Mouse (Mus musculus): ENCODE results near the gene Zranb3. TPM values are rescaled to one million over a fixed set of nuclear protein-coding genes. Genes with fewer than 3 reads are reported as not detected.

Gene Zranb3
- polyA plus RNA-seq, 1 experiment from 2014 or later = 10.2 TPM

DNA sequence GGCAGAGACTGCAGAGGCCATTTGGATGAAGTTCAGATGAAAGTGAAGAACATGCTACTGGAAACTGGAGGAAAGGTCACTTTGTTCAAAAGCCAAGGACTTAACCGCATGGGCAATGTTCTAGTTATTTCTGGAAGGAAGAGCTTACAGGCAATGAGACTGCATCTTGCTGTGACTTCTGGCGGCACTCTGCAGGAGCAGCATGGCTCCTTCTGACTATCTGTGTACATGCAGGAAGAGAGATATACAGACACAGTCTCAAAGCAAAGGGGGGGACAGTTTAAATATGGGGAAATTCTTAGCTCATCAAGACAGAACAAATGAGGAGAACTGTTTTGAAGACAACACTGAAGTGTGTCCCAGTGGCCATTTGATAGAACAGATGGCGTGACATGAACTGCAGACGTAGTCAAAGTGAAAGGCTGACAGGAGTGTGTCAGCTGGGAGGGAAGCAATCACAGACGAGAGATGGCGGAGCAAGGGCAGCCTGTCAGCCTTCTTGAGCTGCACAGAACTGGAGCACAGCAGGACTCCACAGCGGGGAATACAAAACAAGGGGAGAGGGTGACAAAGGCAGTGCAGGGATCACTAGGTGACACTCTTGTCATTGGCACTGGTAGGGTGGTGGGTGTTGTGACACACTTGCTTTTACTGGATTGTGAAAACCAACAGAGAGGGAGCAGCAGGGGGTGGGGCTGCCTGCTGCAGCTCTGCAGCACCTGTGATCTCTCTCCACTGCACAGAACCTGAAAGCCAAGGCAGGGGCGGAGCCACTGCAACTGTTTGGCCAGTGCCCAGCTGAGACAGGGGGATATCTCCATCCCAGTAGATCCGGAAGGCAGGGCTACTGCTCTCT, 112.7 kb downstream of the Zranb3 start:
- Histone ChIP-seq H3K9ac (replicated peaks; ENCODE audit: low read depth, low read length) (no peak overlapping the region), H3K9me3 (ENCODE audit: control insufficient read depth, low read depth, low read length) (no peaks in the 10 kb centered on the region), H3K4me3 (ENCODE audit: low read depth, low read length) (no peak overlapping the region), H3K4me2 (replicated peaks; ENCODE audit: low read depth, low read length) (no peak overlapping the region), H3K27ac (ENCODE audit: low read length) (no peak overlapping the region), H3K4me1 (ENCODE audit: control insufficient read depth, insufficient read depth, low read length) (no peaks in the 10 kb centered on the region), H3K27me3 (ENCODE audit: control insufficient read depth, insufficient read depth, low read length) (no peaks in the 10 kb centered on the region), H3K36me3 (ENCODE audit: control insufficient read depth, insufficient read depth, low read length) (no peaks in the 10 kb centered on the region)
- ATAC-seq (ENCODE audit: insufficient number of reproducible peaks, insufficient read depth, low FRiP score, low read depth) = no peak
- 62% methylated on average over 9 of the region's 9 CpGs for WGBS

DNA sequence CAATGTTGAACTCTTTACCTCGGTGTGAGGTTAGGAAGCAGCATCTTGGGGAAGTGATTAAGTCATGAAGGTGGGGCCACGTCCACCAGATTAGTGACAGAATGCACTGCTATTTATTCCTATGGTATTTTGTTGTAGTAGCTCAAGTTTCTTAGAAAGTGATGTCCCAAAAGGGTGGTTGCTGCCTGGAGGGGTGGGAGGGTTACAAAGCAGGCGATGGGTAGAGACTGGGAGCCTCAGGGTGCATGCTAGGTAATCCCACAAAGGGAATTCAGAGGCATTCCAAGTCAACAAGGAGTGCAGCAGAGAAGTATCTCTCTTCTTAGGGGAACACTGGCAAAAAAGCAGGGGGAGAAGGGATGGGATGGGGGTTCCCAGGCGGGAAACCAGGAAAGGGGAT, 113.5 kb downstream of the Zranb3 start:
- no peaks in the 10 kb centered on the region for H3K4me1 ChIP-seq (ENCODE audit: control insufficient read depth, insufficient read depth, low read length)
- no peaks in the 10 kb centered on the region for H3K36me3 ChIP-seq (ENCODE audit: control insufficient read depth, insufficient read depth, low read length)
- no peak overlapping the region for H3K27ac ChIP-seq (ENCODE audit: low read length)
- no peaks in the 10 kb centered on the region for H3K9me3 ChIP-seq (ENCODE audit: control insufficient read depth, low read depth, low read length)
- 68% methylated on average over 4 of the region's 4 CpGs for WGBS
- no peak overlapping the region for H3K9ac ChIP-seq (replicated peaks; ENCODE audit: low read depth, low read length)
- H3K27me3 ChIP-seq (ENCODE audit: control insufficient read depth, insufficient read depth, low read length) = no peaks in the 10 kb centered on the region
- no peak overlapping the region for H3K4me2 ChIP-seq (replicated peaks; ENCODE audit: low read depth, low read length)
- H3K4me3 ChIP-seq (ENCODE audit: low read depth, low read length) = no peak overlapping the region
- ATAC-seq (ENCODE audit: insufficient number of reproducible peaks, insufficient read depth, low FRiP score, low read depth) = no peak

DNA sequence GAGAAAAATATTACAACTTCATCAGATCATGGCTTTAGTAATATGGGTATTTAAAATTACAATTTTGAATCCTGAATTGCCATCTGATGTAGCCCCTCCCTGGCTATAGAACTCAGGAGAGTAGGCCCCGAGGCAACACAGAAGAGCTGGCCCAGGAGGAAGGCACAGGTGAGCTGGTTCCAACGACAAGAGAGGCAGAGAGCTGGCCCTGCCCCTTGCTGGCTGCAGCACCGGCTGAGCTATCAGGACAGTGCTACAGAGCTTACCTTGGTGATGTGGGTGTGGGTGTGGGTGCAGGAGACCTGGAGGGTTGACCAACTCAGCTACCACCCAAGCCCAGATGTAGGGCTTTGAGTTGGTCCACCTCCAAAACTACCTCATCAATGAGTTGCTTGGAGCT, 114.6 kb downstream of the Zranb3 start:
- 64% methylated on average over 3 of the region's 3 CpGs for WGBS
- Histone ChIP-seq H3K4me1 (ENCODE audit: control insufficient read depth, insufficient read depth, low read length) (no peaks in the 10 kb centered on the region), H3K4me2 (replicated peaks; ENCODE audit: low read depth, low read length) (no peak overlapping the region), H3K9me3 (ENCODE audit: control insufficient read depth, low read depth, low read length) (no peaks in the 10 kb centered on the region), H3K9ac (replicated peaks; ENCODE audit: low read depth, low read length) (no peak overlapping the region), H3K4me3 (ENCODE audit: low read depth, low read length) (no peak overlapping the region), H3K36me3 (ENCODE audit: control insufficient read depth, insufficient read depth, low read length) (no peaks in the 10 kb centered on the region), H3K27me3 (ENCODE audit: control insufficient read depth, insufficient read depth, low read length) (no peaks in the 10 kb centered on the region), H3K27ac (ENCODE audit: low read length) (no peak overlapping the region)
- no peak for ATAC-seq (ENCODE audit: insufficient number of reproducible peaks, insufficient read depth, low FRiP score, low read depth)

DNA sequence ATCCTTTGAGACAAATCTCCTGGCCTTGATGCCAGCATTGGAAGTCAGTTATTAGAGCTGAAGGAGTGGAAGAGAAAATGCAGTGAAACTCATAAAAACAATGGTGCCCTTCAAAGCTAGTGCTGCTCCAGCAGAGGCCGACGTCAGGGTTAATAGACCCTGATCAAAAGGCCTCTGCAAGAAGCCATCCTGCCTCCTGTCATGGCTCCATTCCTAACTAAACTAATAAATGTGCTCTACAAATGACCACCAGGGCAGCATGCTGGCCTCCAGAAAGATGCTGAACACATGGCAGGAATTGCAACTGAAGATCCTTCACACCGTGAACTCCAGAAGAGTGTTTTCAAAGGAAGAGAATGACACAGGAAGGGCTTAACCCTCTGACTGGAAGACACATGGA, 117.5 kb downstream of the Zranb3 start:
- 54% methylated on average over 3 of the region's 3 CpGs for WGBS
- H3K9ac ChIP-seq (replicated peaks; ENCODE audit: low read depth, low read length) = no peak overlapping the region
- no peak overlapping the region for H3K4me2 ChIP-seq (replicated peaks; ENCODE audit: low read depth, low read length)
- no peaks in the 10 kb centered on the region for H3K9me3 ChIP-seq (ENCODE audit: control insufficient read depth, low read depth, low read length)
- no peak for ATAC-seq (ENCODE audit: insufficient number of reproducible peaks, insufficient read depth, low FRiP score, low read depth)
- H3K4me3 ChIP-seq (ENCODE audit: low read depth, low read length) = no peak overlapping the region
- no peaks in the 10 kb centered on the region for H3K4me1 ChIP-seq (ENCODE audit: control insufficient read depth, insufficient read depth, low read length)
- H3K36me3 ChIP-seq (ENCODE audit: control insufficient read depth, insufficient read depth, low read length) = no peaks in the 10 kb centered on the region
- H3K27ac ChIP-seq (ENCODE audit: low read length) = no peak overlapping the region
- H3K27me3 ChIP-seq (ENCODE audit: control insufficient read depth, insufficient read depth, low read length) = no peaks in the 10 kb centered on the region

DNA sequence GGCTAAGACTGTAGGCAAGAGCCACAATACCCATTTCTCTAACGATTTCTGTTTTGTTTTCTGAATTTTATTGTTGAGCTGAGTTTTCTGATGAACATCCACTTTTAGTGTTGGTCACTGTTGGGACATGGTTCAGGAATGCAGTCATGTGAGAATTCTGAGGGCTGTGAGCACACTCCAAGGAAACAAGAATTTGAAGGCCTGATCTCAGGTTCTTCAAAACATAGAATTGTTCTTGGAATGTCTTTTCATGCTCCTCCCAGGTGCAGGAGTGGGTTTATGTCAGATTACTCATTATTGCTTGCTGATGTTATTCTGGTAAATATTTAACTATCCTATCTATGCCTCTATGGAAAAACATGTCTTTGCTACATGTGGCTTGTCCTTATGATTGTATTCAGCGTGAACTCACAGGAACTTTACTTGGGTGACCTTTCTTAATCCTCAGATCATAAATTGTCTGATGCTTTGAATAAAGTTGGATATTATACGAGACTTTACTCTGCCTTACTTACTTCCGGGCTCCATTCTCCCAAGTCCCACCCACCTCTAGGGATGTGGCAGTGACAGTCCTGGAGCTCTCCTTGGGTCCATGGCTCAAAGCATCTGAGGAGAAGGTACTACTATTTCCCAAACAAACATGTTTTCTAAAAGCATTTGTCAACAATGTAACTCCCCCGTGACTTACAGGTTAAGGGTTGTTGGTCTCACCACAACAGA, 119.4 kb downstream of the Zranb3 start:
- no peak overlapping the region for H3K9ac ChIP-seq (replicated peaks; ENCODE audit: low read depth, low read length)
- no peaks in the 10 kb centered on the region for H3K27me3 ChIP-seq (ENCODE audit: control insufficient read depth, insufficient read depth, low read length)
- WGBS = 75% methylated on average over 5 of the region's 5 CpGs

DNA sequence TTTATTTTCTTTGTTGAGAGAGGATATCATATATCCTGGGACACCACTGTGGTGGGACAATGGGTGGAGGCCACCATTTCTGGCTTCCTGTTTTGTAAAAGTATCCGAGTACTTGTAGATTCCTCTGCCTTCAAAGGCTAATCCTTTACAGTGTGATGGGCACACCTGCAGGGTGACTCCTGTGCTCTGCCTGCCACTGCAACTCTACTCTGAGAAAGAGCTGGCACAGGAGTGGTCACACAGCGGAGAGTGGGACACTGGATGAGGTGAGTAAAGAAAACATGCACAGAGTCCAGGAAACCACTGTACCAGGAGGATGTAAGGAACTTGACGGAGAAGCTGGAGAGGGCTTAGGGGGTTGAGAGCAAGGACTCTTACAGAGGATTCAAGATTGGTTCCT, 120.6 kb downstream of the Zranb3 start:
- no peak for ATAC-seq (ENCODE audit: insufficient number of reproducible peaks, insufficient read depth, low FRiP score, low read depth)
- Histone ChIP-seq H3K9me3 (ENCODE audit: control insufficient read depth, low read depth, low read length) (no peaks in the 10 kb centered on the region), H3K36me3 (ENCODE audit: control insufficient read depth, insufficient read depth, low read length) (no peaks in the 10 kb centered on the region), H3K4me3 (ENCODE audit: low read depth, low read length) (no peak overlapping the region), H3K27ac (ENCODE audit: low read length) (no peak overlapping the region), H3K4me2 (replicated peaks; ENCODE audit: low read depth, low read length) (no peak overlapping the region), H3K27me3 (ENCODE audit: control insufficient read depth, insufficient read depth, low read length) (no peaks in the 10 kb centered on the region), H3K4me1 (ENCODE audit: control insufficient read depth, insufficient read depth, low read length) (no peaks in the 10 kb centered on the region), H3K9ac (replicated peaks; ENCODE audit: low read depth, low read length) (no peak overlapping the region)
- 83% methylated on average over 3 of the region's 3 CpGs for WGBS

More for the DNA sequence above, 119.4 kb downstream of the Zranb3 start:
- Histone ChIP-seq H3K36me3 (ENCODE audit: control insufficient read depth, insufficient read depth, low read length) (no peaks in the 10 kb centered on the region), H3K4me1 (ENCODE audit: control insufficient read depth, insufficient read depth, low read length) (no peaks in the 10 kb centered on the region), H3K9me3 (ENCODE audit: control insufficient read depth, low read depth, low read length) (no peaks in the 10 kb centered on the region), H3K4me2 (replicated peaks; ENCODE audit: low read depth, low read length) (no peak overlapping the region), H3K27ac (ENCODE audit: low read length) (no peak overlapping the region), H3K4me3 (ENCODE audit: low read depth, low read length) (no peak overlapping the region)
- ATAC-seq (ENCODE audit: insufficient number of reproducible peaks, insufficient read depth, low FRiP score, low read depth) = no peak

DNA sequence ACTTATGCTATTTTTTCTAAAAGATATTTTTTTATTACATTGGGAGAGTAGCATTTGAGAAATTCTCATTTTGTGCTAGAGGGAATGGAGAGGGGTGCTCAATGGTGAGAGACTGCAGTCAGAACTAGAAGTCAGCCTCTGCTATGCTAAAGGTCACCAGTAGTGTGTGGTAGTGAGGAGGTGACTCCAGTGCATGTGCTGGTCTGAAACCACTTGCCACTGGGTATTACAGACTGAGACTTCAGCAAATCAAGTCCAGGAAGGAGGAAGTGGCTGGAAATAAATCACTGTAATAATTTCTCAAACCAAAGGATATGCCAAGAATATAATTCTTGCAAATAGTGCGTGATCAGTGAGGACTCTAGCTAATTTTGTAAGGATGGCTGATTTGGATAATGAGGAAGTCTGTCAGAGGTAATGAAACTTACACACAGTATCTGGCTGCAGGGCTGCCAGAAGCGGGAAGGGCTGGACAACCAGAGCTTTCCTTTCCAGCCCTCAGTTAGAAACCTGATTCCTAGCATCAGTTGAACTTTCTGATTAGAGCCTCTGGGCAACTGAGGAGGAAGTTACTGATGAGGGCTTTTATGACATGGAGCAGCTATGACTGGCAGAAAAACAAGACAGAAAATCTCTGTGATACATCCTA, 121.8 kb downstream of the Zranb3 start:
- Histone ChIP-seq H3K4me3 (ENCODE audit: low read depth, low read length) (no peak overlapping the region), H3K4me1 (ENCODE audit: control insufficient read depth, insufficient read depth, low read length) (no peaks in the 10 kb centered on the region), H3K9me3 (ENCODE audit: control insufficient read depth, low read depth, low read length) (no peaks in the 10 kb centered on the region), H3K36me3 (ENCODE audit: control insufficient read depth, insufficient read depth, low read length) (no peaks in the 10 kb centered on the region), H3K9ac (replicated peaks; ENCODE audit: low read depth, low read length) (no peak overlapping the region), H3K27ac (ENCODE audit: low read length) (no peak overlapping the region), H3K27me3 (ENCODE audit: control insufficient read depth, insufficient read depth, low read length) (no peaks in the 10 kb centered on the region), H3K4me2 (replicated peaks; ENCODE audit: low read depth, low read length) (no peak overlapping the region)
- 74% methylated on average over 2 of the region's 2 CpGs for WGBS
- no peak for ATAC-seq (ENCODE audit: insufficient number of reproducible peaks, insufficient read depth, low FRiP score, low read depth)

DNA sequence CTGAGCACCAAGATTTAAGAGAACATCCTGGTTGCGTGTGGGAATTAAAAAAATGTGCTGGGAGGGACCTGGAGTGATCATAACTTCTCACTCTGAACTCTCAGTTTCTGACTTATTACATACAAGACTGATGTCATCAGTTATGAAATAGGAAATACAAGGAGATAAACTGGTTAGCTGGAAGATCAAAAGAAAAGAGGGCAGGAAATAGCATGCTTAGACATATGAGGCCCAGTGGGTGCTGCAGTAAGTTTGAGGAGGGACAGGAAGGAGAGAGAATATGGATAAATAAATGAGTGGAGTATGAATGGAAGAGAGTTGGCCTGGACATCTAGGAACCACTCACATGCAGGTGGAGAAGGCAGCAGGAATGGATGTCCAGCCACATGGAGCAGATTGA, 124.7 kb downstream of the Zranb3 start:
- Histone ChIP-seq H3K9ac (replicated peaks; ENCODE audit: low read depth, low read length) (no peak overlapping the region), H3K27ac (ENCODE audit: low read length) (no peak overlapping the region), H3K4me1 (ENCODE audit: control insufficient read depth, insufficient read depth, low read length) (no peaks in the 10 kb centered on the region), H3K9me3 (ENCODE audit: control insufficient read depth, low read depth, low read length) (no peaks in the 10 kb centered on the region), H3K27me3 (ENCODE audit: control insufficient read depth, insufficient read depth, low read length) (no peaks in the 10 kb centered on the region), H3K4me3 (ENCODE audit: low read depth, low read length) (no peak overlapping the region), H3K36me3 (ENCODE audit: control insufficient read depth, insufficient read depth, low read length) (no peaks in the 10 kb centered on the region), H3K4me2 (replicated peaks; ENCODE audit: low read depth, low read length) (no peak overlapping the region)
- WGBS = 79% methylated on average over 1 of the region's 1 CpGs
- ATAC-seq (ENCODE audit: insufficient number of reproducible peaks, insufficient read depth, low FRiP score, low read depth) = no peak
